Mouse (Mus musculus) adipocyte (in vitro differentiated cells): Measurements from ENCODE around the gene Pllp.

Source experiments
- DNase-seq: peaks from one replicate; pipeline ENCODE4 v3.0.0-alpha.2; 2016; ENCODE audit warnings: low spot score

The Pllp gene

GRCm38 (mm10) chr8:94695994-94696384 lies at the start of gene Pllp:
Gene Pllp (minus strand): TSS chr8:94696278.
- no peak for DNase-seq

DNA sequence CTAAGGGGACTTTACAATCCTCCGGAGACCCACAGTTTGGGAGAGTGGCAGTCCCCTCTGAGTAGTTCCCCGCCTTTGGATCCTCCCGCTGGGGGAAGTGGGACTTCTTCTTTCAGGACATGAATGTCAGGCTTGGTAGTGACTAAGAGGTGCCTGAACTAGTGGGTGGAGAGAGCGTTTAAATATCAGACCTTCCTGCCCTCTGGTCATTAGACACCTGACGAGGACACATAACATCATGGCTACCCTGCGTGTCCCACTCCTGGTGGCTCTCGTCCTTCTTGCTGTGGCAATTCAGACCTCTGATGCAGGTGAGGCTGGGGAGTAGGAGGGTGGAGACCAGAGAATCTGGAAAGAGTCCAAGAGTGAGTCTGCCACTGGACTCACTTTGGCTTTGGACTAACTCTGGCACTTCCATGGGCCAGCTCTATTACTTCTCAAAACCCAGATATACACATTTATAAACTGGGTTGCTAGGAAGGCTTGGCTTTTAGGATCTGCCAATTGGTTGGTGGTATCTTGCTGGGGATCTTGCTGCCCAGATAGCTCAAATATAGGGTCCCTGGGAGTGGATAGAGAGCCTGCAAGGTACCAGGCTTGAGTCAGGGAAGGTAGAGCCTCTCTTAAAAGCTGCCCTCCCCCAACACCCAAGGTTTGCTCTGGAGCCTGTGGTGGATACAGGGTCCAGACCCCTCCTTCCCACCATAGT lies 49.6 kb upstream of the Pllp start, which contains the start of gene Ccl22:
Gene Ccl22 (plus strand): TSS at position 115 of the 709 bp plus-strand sequence.
- DNase-seq, result no peak

DNA sequence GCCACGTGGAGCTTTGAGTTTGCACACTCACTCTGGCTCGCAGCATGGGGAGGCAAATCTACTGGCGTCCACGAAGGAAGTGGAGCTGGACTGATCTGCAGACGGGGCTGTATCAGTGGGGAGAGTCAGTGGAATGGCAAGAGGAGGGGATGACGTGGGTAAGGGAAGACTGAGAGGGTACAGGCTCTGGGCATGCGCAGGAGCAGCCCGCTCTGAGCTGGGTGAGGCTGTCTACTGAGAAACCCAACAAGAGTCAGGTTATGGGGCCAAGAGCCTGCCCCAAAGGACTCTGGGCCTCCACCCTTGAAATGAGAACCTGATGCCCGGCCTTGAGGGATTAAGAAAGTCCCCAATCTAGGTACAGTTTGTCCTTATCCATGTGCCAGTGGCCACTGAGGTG lies 48.9 kb upstream of the Pllp start:
- DNase-seq, result no peak

DNA sequence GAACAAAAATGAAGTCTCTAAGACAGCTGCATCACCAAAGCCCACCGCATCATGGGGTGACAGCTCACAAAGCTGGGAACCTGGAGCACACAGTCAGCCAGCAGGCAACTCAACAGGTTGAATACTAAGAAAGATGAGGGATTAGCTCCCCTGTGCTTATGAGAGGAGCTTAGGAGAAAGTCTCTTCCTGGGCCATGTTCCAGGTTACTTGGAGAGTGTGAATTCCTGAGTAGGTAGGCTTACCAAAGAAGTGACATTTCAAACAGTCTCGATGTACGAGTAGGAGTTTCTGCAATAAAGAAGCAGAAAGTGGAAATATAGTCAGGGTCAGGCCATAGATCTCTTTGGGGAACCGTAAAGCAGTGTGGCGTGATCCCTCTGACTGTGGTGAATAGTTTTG lies 48.4 kb upstream of the Pllp start:
- no peak for DNase-seq

GRCm38 (mm10) chr8:94741726-94742125 lies 45.6 kb upstream of the Pllp start:
- no peak for DNase-seq

- no peak for DNase-seq
These were observed 44.5 kb upstream of the Pllp start for GRCm38 (mm10) chr8:94740591-94740990.

GRCm38 (mm10) chr8:94739829-94740228 lies 43.8 kb upstream of the Pllp start:
- no peak for DNase-seq

DNA sequence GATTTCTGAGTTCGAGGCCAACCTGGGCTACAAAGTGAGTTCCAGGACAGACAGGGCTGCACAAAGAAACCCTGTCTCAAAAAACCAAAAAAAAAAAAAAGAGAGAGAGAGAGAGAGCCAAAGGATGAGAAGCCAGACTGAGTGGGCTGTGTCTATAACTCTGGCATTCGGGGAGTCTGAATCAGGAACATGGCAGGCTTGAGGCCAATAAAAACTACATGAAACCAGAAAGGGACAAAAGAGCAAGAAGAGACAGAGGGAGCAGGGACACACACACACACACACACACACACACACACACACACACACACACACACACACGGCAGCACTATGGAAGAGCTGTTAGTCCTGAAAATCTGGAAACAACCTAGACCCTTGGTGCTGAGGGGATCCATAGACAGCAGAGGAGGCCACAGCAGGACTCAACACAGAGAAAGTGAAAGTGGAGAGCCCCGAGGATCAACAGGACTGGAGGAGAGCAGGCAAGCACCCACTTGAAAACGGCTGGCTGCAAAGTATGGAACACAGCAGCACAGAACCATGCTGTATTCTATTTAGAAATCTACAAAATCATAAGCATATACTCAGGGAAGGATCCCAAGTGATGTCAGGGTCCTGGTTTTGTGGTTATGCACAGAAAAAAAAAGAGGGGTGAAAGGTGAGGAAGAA lies 39.5 kb upstream of the Pllp start:
- DNase-seq, result peak; percentile 48

DNA sequence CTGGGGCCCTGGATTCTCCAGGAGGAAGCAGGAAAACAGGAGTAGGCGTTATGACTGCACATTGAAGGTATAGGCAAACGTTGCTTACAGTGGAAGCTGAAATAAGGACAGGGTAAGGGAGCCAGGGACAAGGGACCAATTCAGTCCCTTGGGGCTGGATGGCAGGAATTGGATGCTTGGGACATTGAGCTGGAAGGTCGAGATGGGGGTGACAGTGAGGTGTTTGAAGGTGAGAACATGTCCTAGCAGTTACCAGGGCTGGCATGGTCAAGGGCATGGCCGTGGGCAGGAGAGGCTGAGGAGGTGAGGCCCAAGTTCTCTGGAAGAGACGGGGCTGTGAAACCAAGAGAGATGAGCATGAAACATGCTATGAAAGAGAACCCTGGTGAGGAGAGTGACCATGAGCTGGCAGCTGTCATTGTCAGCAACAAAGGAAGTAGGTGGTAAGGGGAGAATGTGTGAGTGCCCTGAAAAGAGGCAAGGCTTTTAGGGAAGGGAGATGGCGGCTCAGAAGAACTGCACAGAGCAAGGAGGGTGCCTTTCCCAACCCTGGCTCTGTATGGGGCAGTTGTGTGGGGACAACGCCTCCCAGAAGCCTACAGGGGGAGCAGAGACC lies 38.8 kb upstream of the Pllp start:
- no peak for DNase-seq

DNA sequence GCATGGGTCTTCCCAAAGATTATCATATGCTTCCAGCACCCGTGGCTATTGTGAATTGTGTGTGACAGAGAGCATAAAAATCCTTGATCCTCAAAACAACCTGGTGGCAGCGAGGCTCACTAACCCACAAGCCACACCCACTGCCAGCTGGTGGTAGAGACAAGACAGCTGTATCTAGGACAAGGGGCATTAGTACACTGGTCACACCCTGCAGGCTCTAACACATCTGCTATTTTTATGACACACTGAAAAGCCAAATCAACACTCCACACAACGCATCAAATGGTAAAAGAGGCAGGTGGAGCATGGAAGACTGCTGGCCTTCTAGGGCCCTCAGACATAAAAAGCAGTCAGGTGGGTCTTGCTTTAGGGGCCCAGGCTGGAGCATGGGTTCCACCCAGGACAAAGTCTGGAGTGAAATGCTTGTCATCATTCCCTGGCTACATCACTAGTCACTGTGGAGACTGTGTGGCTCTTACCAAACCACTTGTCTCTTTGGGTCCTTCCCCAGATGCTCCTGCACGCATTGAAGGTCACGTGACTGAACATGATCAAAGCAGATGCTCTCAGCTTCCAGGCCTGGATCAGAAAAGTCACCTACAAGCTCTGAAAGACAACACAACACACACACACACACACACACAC lies 37.9 kb upstream of the Pllp start:
- DNase-seq, result peak; percentile 49

DNA sequence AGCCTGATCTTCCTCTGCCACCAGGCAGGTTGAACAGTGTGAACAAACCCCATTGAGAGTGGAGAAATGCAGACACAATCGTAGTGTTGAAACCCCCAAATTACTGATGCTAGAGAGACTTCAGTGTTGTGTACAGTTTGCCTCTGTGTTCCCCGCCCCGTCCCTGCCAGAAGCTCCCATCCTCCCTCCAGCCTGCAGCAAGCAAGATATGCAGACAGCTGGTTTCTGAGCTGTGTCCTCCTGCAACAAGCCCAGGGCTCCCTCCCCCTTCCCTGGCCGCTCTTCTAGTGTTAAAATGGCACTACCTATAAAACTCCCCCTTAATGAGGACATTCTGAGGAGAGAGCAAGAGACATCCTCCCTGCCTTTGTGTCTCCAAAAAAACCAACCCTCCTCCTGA lies 33.2 kb upstream of the Pllp start:
- no peak for DNase-seq

GRCm38 (mm10) chr8:94725998-94726397 lies 29.9 kb upstream of the Pllp start:
- DNase-seq, result no peak

DNA sequence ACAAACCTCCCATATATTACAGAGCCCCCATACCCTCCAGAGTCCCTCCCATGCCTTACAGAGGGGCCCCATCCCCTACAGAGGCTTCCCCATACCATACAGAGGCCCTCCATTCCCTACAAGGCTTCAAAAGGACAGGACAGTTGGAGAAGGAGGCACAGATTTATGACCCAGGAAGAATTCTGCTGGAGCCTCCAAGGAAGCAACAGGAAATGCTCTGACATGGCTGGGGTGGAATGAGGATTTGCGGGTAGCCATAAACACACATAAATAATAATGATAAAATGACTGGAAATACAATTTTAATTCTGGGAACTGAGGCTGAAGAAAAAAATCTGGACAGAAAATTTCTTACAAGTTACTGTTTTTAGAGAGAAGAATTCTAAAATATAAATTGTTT lies 20.8 kb upstream of the Pllp start:
- no peak for DNase-seq

DNA sequence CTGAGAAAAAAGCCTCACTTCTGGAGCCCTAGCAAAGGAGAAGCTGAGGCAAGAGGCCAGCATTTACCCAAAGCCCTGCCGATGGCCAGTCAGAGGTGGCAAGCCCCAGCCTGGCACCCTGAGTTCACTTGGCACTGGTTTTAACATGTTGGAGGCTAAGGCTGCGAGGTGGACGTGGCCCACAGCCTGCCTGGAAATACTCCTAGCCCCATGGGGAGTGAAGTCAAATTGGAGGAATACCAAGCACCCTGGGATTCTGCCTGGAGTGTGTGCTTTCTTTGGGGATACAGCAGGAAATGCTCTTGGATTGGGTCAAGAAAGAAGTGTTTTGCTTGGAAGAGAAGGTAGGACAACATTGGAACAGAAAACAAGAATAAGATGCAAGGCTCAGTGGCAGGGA lies 19.8 kb upstream of the Pllp start:
- DNase-seq, result peak; percentile 75

GRCm38 (mm10) chr8:94714556-94714955 lies 18.5 kb upstream of the Pllp start:
- no peak for DNase-seq

GRCm38 (mm10) chr8:94711160-94711718 lies 15.2 kb upstream of the Pllp start:
- DNase-seq, result no peak

DNA sequence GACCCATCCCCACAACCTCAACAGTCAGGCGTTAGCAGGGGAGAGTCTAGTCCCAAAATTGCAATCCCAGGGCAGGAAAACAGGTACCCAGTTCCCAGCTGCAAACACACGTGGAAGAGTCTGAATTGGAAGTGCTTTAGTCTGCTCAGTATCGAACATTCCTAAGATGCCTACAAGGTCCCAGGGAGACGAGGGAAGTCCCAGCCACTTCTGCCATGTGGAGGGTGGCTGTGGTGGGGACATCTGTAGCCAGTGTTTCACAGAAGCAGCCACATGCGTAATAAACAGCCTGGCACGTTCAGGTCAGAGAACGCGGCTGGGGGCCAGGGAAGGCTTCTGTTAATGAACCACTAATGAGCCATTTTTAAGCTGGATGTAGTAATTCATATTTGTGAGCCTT lies 14.3 kb upstream of the Pllp start:
- DNase-seq, result no peak

DNA sequence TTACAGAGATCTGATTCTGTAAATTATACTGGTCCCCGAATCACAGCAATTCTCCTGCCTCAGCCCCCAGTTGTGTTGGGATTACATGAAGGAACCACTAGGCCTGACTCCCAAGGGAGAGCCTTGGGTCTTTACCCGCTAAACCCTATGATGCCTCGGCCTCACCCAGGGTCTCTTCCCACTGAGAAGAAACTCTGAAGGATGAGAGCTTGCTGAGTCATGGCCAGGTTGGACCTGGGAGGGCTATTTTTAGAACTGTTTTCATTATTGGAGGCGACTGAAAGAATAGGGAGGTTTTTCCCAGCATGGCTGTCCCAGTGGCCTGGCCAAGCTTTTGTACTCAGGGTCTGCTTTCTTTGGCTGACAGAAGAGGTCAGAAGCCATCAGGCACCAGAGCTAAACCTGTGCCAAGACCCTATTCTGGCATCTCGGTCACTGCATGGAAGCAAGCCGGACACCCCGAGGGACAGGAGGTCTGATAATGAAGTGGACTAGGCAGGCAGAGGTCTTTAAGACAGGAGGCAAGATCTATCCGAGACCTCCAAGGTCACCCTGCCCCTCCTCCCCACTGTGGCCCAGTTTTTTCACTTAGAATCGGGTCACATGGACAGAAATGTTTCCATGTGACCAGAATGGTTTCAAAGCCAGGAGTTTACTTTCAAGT lies 10.8 kb upstream of the Pllp start:
- DNase-seq, result no peak

DNA sequence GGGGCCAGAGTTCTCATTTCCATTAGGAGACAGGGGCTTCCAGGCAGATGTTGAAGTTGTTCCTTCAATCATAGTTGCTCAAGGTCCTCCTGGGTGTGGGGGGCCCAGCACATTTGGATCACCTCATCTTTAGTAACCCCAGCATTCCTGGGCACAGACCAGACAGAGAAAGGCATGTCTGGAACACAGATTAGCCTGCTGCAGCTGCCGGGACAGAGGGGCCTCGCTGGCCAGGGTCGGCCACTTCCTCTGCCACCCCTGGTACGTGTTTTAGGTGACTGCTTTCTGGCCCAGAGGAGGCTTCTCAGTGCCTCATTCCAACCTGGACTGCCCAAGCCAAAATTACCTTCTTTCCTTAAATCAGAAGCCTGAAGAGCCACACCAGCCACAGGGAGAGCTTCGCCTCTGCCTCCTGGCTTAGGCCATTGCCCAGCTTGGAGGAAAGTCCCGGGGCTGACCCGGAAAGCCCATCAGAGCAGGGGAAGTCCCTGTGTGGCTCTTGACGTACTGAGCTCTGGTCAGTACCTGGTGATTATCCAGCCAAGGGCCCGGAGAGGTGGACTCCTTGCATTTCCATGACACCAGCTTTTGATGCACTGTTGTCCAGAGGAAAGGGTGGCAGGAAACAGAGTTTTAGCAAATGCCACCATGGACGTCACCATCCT lies 9.6 kb upstream of the Pllp start:
- no peak for DNase-seq

DNA sequence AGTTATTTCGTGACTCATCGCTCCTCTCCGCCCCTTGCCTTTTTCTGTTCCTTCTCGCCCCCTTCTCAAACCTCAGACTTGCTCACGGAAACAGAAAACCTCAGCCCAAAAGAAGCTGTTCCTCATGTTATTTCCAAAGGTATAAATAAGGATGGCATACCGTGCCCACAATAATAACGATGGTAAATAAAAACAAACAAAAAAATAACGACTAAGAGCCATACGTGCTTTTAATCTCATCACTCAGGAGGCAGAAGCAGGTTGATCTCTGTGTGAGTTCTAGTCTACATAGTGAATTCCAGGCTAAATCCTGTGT lies 8.5 kb upstream of the Pllp start:
- DNase-seq, result no peak

DNA sequence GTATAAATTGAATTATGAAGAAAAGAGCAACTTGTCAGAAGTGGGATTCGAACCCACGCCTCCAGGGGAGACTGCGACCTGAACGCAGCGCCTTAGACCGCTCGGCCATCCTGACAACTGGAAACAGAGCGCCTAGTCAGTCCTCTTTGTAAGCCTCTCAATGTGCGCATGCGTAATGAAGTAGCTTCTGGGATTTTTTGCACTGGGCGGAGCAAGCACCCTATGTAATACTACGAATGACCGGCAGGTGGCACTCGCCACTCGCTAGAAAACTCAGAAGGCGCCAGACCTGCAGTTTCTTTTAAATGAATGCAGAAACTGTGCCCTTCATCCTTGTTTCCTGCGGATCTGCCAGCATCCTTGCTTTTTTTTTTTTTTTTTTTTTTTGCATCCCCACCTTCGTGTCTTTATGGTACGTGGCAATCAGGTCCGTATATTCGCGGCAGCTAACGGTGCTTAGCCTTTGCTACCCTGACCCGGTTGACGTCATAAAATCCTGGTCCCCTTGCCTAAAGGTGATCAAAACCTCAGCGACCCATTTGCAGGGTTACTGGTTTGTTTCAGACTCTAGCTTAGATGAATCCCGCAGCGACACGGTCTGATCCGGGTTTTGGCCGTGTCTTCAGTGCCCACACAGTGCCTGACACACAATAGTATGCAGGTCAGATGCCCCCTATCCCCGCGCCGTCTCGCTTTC lies 8.0 kb upstream of the Pllp start:
- peak; percentile 98 for DNase-seq
